Mouse (Mus musculus): ENCODE measurements at regions not wholly inside any gene's neighbourhood (a gene's known extent, or its start where the extent isn't known, plus 50 kb on each side); places are given as distances from the start of the nearest gene placed in this dataset.

DNA sequence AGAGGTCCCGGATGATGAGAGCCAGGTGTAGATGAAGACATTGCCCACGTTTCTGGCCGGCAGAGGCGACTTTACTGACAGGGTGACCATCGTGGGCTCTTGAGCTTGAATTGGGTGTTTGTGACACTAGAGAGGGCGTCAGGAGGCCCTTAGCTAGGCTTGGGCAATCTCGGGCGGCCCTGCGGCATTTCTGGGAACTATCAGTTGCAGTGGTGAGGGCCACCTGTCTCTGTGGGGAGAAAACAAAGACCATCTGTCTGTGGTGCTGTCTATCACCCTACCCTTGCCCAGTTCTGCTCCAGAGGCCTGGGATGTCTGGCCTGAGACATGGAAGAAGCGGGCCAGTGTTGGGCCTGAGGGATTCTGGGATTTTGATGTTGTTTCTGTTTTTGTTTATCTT is 66.2 kb upstream of the Slc6a6 start:
- no peak for DNase-seq (ENCODE audit: extremely low spot score in 1 of 2, low spot score in 1 of 2)

DNA sequence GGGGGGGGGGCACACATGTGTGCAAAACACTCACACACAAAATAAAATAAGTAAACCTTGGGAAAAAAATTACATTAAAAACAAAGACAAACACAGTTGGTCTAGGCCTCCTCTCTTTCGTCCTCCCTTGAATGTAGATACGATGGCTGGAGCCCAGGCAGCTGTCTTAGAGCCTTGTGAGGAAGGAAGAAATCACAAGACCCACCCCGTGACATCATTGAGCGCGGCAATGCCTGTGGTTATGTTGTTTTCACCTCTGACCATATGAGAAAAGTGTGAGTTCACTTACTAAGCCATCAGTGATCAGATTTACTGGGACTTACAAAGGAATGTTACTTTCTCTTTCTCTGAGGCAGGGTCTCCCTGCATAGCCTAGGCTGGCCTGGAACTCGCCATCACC is 64.8 kb upstream of the Slc6a6 start:
- DNase-seq (ENCODE audit: extremely low spot score in 1 of 2, low spot score in 1 of 2): no peak

DNA sequence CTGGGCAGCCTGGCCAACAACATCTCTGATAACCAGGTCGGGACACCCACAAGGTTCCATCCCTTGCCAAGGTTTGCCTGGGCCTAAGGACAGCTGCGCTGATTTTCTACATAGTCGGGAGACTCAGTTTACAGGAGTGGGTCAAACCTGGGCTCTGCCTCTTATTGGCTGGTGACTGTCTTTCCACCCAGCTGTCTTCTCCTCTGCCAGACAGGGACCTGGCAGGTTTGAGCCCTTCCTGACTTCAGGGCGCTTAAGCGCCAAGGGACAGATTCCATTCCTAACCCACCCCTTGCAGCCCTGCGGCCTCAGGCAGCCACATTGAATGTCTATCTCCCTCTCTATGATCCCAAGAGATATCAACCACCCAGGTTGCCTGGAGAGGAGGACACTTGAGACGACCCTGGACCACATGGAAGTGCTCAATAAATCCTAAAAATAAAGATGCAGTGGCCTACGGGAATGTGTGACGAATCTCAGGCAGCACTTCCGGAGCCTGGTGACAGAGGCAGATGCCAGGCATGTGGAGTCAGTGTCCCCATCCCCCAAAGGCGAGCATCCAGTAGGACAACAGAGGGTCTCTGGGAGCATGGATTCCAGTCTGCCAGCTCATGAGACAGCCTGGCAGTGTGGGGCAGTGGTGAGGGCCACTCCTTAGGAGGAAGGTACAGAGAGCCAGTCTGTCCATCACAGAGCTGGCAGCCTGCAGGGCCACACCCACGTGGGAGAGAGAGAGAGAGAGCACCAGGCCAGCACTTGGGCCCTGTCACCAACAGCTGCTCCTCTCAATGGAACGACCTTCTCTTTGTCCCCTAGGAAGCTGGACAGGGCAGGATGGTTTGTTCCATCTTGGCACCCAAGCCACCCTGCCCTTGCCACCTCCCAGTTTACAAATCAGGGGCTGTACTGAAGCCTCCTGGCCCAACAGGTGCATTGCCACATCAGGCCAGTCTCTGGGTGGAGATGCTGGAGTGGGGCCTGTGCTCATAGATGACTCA is 63.8 kb upstream of the Slc6a6 start:
- no peak for DNase-seq (ENCODE audit: extremely low spot score in 1 of 2, low spot score in 1 of 2)

DNA sequence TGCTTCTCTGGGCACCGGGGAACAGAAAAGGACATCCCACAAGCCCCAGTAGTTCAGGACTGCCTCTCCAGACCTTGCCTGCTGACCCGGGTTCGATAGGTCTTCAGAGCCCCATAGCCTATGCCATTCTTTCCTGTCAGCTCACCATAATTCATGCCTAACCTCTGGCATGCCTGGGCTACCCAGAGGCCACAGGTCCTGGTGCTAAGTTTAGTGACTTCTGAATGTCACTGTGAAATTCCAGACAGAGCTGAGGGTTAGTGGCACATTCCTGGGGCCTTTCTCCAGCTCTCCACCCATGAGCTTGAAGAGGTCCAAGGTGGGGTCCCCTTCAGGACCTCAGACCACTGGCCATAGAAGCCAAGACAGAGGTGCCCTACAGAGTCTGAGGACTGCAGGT is 62.4 kb upstream of the Slc6a6 start:
- DNase-seq (ENCODE audit: extremely low spot score in 1 of 2, low spot score in 1 of 2): no peak

DNA sequence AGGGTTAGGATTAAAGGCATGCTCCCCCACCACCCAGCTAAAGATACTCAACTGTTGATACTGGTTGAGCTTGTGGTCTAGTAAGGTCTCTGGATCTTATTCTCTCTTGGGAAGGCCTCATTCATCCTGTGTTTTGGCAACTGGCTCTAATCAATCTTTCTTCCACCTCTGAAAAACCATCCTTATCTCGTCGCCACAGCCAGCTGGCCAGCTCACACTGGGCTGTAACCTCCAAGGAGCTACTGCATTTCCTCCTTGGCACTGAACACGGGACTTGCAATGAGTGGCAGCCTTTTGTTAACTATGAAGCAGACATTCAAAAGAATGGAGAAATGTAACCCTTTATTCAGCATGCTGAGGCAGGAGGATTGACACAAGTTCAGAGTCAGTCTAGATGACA is 61.4 kb upstream of the Slc6a6 start:
- no peak for DNase-seq (ENCODE audit: extremely low spot score in 1 of 2, low spot score in 1 of 2)

DNA sequence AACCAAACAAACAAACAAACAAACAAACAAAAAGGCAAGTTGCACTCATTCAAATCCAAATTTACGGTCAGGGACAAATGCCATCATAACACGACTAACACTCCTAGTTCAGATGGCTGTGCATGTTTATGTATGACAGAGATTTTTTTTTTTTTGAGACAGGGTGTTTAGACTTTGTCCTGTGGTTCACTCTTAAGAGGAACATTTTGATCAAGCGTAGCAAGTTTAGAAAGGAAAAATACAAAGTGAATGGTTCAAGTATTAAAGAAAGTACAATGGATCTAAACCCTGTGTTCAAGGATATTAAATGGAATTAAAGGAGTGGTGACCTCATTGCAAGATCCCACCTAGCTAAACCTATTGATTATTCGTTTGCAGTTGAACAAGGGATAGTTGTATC is 60.2 kb upstream of the Slc6a6 start:
- no peak for DNase-seq (ENCODE audit: extremely low spot score in 1 of 2, low spot score in 1 of 2)

DNA sequence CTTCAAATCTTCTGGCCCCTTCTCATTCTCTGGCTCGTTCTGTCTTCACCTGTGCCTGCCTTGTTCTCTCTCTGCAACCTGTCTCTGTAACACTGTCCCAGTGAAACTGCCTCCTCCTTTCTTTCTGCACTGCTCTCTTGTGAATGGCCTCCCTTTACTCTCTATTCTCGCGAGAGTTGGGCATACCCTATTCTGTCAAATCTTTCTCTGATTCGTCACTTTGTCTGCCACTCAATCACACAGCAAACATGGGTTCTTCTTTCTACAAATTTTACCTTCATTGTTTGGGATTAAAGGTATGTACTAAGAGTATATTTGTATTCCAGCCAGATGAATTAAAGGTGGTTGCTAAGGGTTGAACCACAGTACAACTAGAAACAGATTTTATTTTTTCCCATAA is 54.6 kb upstream of the Slc6a6 start:
- no peak for DNase-seq (ENCODE audit: extremely low spot score in 1 of 2, low spot score in 1 of 2)

DNA sequence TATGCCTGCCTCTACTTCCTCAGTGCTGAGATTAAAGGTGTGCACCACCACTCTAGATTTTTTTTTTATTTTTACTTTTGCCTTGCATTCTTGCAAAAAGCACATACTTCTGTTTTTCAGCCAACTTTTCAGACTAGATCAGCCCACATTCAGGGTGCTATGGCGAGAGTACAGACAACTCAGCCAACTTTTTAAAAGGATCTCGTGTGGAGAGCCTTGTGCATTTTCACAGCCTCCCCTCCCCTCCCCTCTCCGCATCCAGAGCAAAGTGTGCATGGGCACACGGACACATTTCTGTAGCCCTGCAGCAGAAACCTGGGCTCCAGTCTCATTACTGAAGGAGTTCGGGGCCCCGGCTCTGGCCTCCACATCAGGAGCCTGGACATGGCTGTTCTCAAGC is 52.6 kb upstream of the Slc6a6 start:
- DNase-seq (ENCODE audit: extremely low spot score in 1 of 2, low spot score in 1 of 2): peak in 1 of 2 experiments; percentile 40
